Mouse (Mus musculus) E14TG2a.4 (cell line): ENCODE measurements around the gene Ppfia2.

Source experiments
- H3K27me3 ChIP-seq: 2 replicates; pipeline ENCODE4 v1.6.1; 2014; ENCODE audit warnings: low read length, control low read depth; ENCODE audit not compliant: insufficient read depth
- H3K36me3 ChIP-seq: 2 replicates; pipeline ENCODE4 v1.6.1; 2014; ENCODE audit warnings: low read length, control low read depth; ENCODE audit not compliant: insufficient read depth
- H3K4me1 ChIP-seq: replicated peaks from 2 replicates; pipeline ENCODE4 v1.6.1; 2014; ENCODE audit warnings: low read depth, low read length, control low read depth
- H3K4me3 ChIP-seq: replicated peaks from 2 replicates; pipeline ENCODE4 v1.5.1; 2014; ENCODE audit warnings: mild to moderate bottlenecking, low read length
- H3K9me3 ChIP-seq: 2 replicates; pipeline ENCODE4 v1.6.1; 2014; ENCODE audit warnings: low read length, control low read depth
- CTCF ChIP-seq: conservative IDR thresholded peaks from 2 replicates; pipeline ENCODE4 v1.5.1; 2014; ENCODE audit warnings: low read length
- NANOG ChIP-seq: IDR thresholded peaks from 2 replicates; pipeline ENCODE4 v1.6.1; 2014; ENCODE audit warnings: borderline replicate concordance, low read length, mixed read lengths
- POU5F1 ChIP-seq: IDR thresholded peaks from 2 replicates; pipeline ENCODE4 v1.6.1; 2014; ENCODE audit warnings: low read length, borderline replicate concordance

The Ppfia2 gene

DNA sequence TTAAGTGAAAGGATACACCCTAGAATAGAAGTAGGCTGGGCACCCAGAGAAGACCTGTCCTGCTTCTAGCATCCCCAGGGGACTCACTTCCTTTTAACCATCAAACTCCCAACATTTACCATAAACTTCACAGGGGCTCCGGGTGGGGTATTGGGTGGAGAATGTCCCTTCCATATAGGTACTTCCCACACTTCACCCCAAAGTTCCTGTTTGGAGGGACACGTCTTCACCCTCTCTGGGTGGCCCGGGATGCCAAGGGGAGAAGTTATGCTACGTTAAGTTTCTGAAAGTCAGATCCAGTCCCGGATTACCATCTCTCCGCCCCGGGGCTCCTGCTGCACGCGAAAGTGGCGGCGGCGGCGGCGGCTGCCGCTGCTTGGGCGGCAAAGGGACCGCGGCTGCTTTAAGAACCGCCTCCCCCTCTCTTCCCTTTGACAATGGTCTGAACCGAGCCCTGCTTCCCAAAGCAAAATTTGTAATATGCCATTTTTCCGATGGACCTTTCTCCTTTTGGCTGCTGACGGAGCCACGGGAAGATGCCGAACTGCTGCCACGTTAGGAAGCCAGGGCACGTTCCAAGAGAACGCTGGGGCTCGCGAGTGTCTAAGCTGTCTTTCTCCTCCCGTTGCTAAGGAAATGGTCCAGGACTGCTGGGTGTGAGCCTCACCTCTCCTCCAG lies at the start of gene Ppfia2:
TSS of gene Ppfia2 (plus strand) at position 485 of the 678 bp plus-strand sequence.
- TF ChIP-seq NANOG (no peak), CTCF (no peak), POU5F1 (no peak)
- no peaks in the 10 kb centered on the region for H3K36me3 ChIP-seq
- peaks cover 32% of the 10 kb centered on the region for H3K27me3 ChIP-seq
- no peaks in the 10 kb centered on the region for H3K9me3 ChIP-seq
- H3K4me3 ChIP-seq: peak within 1 kb of the TSS; percentile 73
- peaks cover 13% of the 10 kb centered on the region for H3K4me1 ChIP-seq

DNA sequence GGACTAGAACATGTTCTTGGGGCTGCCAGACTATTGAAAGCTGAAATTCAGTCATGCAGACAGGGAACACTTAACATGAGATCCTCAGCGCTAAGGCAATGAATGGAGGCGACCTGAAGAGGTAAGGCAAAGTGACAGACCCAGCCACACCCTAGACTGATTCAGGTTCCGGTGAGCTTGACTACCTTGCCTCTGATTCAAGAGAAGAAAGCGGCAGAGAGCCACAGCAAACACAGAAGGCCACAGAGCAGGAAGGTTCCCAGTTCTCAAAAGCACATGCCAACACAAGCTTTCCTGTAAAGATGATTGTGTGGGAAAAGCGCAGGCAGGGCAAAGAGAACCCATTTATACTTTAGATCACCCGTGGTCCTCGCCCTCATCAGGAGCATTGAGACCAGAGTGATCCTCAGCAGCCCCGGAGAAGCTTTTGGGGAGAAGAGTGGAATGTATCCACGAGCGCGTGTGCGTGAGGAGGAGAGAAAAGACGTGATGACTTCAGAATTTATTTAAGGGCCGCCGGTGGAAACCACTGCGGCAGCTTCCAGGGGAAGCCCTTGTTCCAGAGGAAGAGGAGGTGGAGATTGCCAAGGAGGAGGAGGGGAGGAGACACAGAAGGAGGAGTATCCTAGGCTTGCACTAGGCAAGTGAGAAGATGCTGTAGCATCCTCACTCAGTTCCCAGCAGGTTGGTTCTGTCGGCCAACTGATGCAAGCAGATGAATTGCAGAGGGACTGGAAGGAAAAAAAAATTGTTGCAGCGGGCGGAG lies 1.0 kb upstream of the Ppfia2 start:
- no peaks in the 10 kb centered on the region for H3K36me3 ChIP-seq
- H3K4me3 ChIP-seq: no peak overlapping the region
- no peaks in the 10 kb centered on the region for H3K9me3 ChIP-seq
- H3K4me1 ChIP-seq: peaks cover 13% of the 10 kb centered on the region
- peaks cover 32% of the 10 kb centered on the region for H3K27me3 ChIP-seq
- TF ChIP-seq CTCF (no peak), NANOG (no peak), POU5F1 (no peak)

DNA sequence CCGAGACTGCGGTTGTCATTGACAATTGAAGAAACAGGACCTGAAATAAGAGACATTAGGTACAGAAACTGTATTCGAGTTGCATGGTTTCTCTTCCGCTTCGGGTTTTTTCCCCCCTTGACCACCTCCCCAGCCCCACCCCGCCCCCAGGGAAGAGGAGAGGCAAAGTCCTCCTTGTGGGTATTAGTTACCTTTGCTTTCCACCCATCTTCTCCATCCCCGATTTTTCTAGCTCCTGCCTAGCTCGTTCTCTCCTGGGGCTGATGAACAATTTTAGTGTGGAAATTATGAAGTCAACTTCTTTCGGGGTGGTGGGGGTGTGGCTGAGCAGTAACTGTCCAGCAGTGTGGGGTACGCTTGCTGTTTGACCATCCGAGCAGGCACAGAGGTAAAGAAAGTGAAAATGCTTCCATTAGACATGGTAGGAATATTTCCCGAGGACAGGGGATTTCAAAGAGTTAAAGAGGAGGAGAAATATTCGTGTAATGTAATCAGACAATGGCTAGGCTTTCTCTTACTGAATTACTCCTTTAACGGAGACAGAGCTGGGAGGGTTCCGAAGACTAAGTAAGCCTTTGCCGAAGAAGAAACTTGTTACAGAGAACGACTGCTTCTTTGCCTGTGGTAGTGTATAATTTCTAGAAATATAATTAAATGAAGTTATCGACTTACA lies 530 bp downstream of the Ppfia2 start:
- peaks cover 13% of the 10 kb centered on the region for H3K4me1 ChIP-seq
- TF ChIP-seq NANOG (no peak), POU5F1 (no peak), CTCF (no peak)
- no peaks in the 10 kb centered on the region for H3K9me3 ChIP-seq
- no peaks in the 10 kb centered on the region for H3K36me3 ChIP-seq
- peaks cover 32% of the 10 kb centered on the region for H3K27me3 ChIP-seq
- peak overlapping the region; percentile 73 for H3K4me3 ChIP-seq

DNA sequence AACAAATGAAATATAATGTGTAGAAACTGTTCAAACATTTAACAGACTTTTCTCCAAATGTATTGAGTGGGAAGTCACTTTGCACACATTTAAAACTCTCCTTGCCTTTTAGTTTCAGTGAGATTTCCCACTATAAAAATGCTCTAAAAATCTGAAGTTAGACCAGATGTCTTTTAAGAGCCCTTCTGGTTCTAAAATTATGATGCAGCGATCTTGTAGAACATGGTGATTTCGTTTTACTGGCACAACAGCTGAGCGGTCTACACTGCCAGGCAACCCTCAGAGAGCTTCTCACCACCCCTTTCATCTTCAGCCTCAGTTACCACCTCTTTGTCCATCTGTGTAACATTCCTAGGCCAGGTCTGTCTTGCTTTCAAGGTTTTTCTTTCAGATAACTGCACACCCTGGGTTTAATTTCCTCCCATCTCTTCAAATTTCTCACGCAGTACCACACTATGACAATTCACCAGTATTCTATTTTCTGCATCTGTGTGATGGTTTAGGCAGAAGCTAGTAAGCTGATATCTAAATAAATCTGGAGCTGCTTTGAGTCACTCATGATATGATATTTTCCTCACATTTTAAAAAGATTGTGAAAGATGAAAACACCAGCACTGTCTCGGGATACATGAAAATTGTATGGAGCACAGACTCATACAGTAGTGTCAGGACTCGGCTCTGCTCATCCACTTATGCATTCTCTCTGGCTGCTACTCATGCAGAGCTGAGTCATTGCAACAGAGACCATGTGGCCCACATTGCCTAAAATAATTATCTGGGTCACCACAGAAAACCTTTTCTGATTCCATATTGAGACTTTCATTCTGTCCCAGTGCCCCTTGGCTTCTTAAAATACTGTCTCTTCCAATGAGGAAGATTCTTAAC lies 39.4 kb downstream of the Ppfia2 start:
- Histone ChIP-seq H3K4me3 (no peak overlapping the region), H3K36me3 (no peaks in the 10 kb centered on the region), H3K27me3 (no peaks in the 10 kb centered on the region), H3K4me1 (no peaks in the 10 kb centered on the region), H3K9me3 (no peaks in the 10 kb centered on the region)
- TF ChIP-seq NANOG: no peak
- no peak for TF ChIP-seq POU5F1
- no peak for TF ChIP-seq CTCF

DNA sequence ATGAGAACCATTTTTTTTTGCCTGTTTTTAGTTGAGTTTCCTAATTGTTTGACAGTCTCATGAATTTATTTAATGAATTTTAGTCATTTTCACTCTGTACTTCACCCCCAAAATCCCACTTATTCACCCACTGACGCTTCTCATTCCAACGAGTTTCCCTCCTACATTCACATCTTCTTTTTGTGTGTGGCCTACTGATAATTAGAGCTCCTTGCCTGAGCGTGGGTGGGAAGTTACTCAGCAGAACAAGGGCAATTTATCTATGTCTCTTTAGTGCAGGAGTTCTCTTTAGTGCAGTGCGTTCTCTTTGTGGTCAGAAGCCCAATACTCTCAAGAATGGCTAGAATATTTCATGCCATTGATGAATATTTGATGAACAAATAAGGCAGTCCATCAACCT lies 95.9 kb downstream of the Ppfia2 start:
- H3K4me1 ChIP-seq: no peaks in the 10 kb centered on the region
- H3K27me3 ChIP-seq: no peaks in the 10 kb centered on the region
- TF ChIP-seq NANOG (no peak), CTCF (no peak), POU5F1 (no peak)
- H3K4me3 ChIP-seq: no peak overlapping the region
- no peaks in the 10 kb centered on the region for H3K36me3 ChIP-seq
- H3K9me3 ChIP-seq: no peaks in the 10 kb centered on the region

DNA sequence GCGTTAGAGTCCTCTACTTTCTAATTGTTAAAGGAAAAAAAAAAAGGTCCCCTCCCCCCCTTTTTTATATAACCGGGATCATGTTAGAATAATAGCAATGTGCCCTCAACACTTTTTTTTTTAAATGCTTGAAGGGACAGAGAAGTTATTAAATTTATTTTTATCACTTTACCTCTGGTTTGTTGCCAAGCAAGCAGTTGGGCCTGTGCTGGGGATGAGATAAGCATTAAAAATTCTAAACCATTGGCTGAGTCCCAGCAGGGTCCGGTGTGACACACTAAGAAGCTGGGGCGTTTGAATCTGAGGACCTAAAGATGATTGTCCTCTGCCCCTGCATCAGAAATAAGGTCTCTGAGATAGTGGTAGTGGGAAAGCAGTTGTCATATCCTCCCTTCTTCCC lies 114.9 kb downstream of the Ppfia2 start:
- Histone ChIP-seq H3K4me3 (no peak overlapping the region), H3K27me3 (no peaks in the 10 kb centered on the region), H3K36me3 (no peaks in the 10 kb centered on the region), H3K4me1 (no peaks in the 10 kb centered on the region), H3K9me3 (no peaks in the 10 kb centered on the region)
- TF ChIP-seq NANOG (no peak), POU5F1 (no peak), CTCF (no peak)

DNA sequence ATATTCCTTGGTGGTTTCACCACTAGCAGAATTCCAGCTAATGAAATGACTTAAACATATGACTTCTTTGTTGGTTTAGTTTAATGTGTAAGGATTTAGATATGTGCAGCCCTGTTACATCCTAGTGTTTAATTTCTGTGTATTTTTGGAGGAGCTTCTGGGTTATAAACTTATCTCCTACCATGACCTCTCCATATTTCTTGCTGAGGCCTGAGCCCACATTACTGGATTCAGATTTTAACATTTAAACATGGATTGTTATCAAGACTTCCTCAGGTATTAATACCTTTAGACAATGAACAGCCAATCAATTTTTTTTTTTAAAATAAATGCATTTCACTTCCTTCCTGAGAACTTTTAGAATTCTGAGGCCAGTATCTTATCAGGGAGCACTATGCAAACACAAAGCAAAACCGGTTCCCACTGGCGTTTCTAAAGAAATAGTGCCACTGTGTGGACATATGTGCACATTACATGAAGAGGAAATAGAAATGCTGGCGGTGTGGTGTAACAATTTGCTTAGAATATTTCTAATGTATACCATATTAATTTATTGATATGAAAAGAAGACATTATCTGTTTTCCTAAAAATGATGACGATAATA lies 115.4 kb downstream of the Ppfia2 start:
- H3K4me3 ChIP-seq: no peak overlapping the region
- TF ChIP-seq POU5F1: no peak
- no peak for TF ChIP-seq NANOG
- TF ChIP-seq CTCF: peak; percentile 43
- no peaks in the 10 kb centered on the region for H3K4me1 ChIP-seq
- no peaks in the 10 kb centered on the region for H3K9me3 ChIP-seq
- H3K36me3 ChIP-seq: no peaks in the 10 kb centered on the region
- no peaks in the 10 kb centered on the region for H3K27me3 ChIP-seq

DNA sequence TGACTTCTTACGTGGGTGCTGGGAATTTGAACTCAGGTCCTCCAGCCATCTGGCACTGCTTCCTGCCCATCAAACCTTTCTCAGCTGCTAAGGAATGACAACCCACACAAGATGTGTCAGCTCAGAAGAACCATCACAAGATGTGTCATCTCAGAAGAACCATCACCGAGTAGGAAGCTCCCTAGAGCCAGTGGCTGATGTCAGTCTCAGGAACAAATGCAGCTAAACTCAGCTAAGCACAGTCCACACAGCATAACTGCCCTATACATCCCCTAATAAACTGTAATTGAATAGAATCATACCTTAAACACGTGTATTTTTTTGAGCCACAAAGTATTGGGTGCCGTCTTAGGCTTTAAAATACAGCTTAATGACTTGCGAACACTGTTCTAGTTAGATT lies 117.7 kb downstream of the Ppfia2 start:
- Histone ChIP-seq H3K36me3 (no peaks in the 10 kb centered on the region), H3K4me1 (no peaks in the 10 kb centered on the region), H3K4me3 (no peak overlapping the region), H3K27me3 (no peaks in the 10 kb centered on the region), H3K9me3 (no peaks in the 10 kb centered on the region)
- TF ChIP-seq POU5F1: no peak
- TF ChIP-seq NANOG: no peak
- no peak for TF ChIP-seq CTCF
